Mouse (Mus musculus) heart, embryonic 16.5 days (tissue): ENCODE results near the gene Tgfb3. TPM values are rescaled to one million over a fixed set of nuclear protein-coding genes. Genes with fewer than 3 reads are reported as not detected.

ENCODE experiments used
- ATAC-seq: fragments of 200-750 bp; cut with Nextera tagmentation; replicated peaks from 2 replicates; pipeline ENCODE4 v1.8.0; 2017; ENCODE audit warnings: moderate number of reproducible peaks; ENCODE audit not compliant: insufficient read depth, low FRiP score; ENCODE audit errors: extremely low read depth
- H3K27ac ChIP-seq: fragments of 300-500 bp; sonication (generic); 2 replicates; pipeline ENCODE4 v1.5.1; 2014; ENCODE audit warnings: mild to moderate bottlenecking, low read length, control low read depth, moderate library complexity
- H3K27me3 ChIP-seq: fragments of 300-500 bp; sonication (generic); 2 replicates; pipeline ENCODE4 v1.6.1; 2014; ENCODE audit warnings: low read length, mixed read lengths; ENCODE audit not compliant: control insufficient read depth, insufficient read depth
- H3K36me3 ChIP-seq: fragments of 300-500 bp; sonication (generic); 2 replicates; pipeline ENCODE4 v1.6.1; 2014; ENCODE audit not compliant: control insufficient read depth, insufficient read depth
- H3K4me1 ChIP-seq: fragments of 300-500 bp; sonication (generic); 2 replicates; pipeline ENCODE4 v1.6.1; 2014; ENCODE audit warnings: low read length, mixed read lengths; ENCODE audit not compliant: control insufficient read depth, insufficient read depth
- H3K4me2 ChIP-seq: fragments of 300-500 bp; sonication (generic); 2 replicates; pipeline ENCODE4 v1.6.1; 2014; ENCODE audit warnings: low read depth, mild to moderate bottlenecking, control low read depth, low read length
- H3K4me3 ChIP-seq: fragments of 300-500 bp; sonication (generic); 2 replicates; pipeline ENCODE4 v1.5.1; 2014; ENCODE audit warnings: mild to moderate bottlenecking, control low read depth, low read length
- H3K9ac ChIP-seq: fragments of 300-500 bp; sonication (generic); 2 replicates; pipeline ENCODE4 v1.6.1; 2014; ENCODE audit warnings: low read length, control low read depth
- H3K9me3 ChIP-seq: fragments of 300-500 bp; sonication (generic); replicated peaks from 2 replicates; pipeline ENCODE4 v1.6.1; 2016; ENCODE audit warnings: low read length; ENCODE audit not compliant: control insufficient read depth
- WGBS: fragments of 180-500 bp; shearing (Covaris S2); extraction: QIAGEN DNeasy Blood & Tissue Kit; methylation state at CpG from one replicate; pipeline ENCODE4 v1.1.7; 2014; 5-methylcytosine and 5-hydroxymethylcytosine counted together
- polyA plus RNA-seq: library from polyadenylated mRNA; unstranded; fragments of >200 nt; fragmentation: Nextera tagmentation; extraction: Ambion mirVana; gene quantifications from 2 replicates; pipeline ENCODE4 v1.2.1, GENCODE M21; 2015

The Tgfb3 gene
- 23.9 and 26.1 TPM in 2 replicates for polyA plus RNA-seq

- Histone ChIP-seq H3K9ac (peak within 1 kb of the TSS; percentile 85), H3K4me2 (peak within 1 kb of the TSS; percentile 78), H3K9me3 (no peaks in the 10 kb centered on the region), H3K27ac (peak within 1 kb of the TSS; percentile 93), H3K27me3 (no peaks in the 10 kb centered on the region), H3K36me3 (no peaks in the 10 kb centered on the region), H3K4me3 (peak within 1 kb of the TSS; percentile 65), H3K4me1 (peaks cover 27% of the 10 kb centered on the region)
- 2% methylated on average over 25 of the region's 25 CpGs for WGBS
- peak; percentile 74 for ATAC-seq
Observed at GRCm38 (mm10) chr12:86078553-86079201, at the start of gene Tgfb3. Tgfb3 (minus strand) TSS chr12:86079041.

DNA sequence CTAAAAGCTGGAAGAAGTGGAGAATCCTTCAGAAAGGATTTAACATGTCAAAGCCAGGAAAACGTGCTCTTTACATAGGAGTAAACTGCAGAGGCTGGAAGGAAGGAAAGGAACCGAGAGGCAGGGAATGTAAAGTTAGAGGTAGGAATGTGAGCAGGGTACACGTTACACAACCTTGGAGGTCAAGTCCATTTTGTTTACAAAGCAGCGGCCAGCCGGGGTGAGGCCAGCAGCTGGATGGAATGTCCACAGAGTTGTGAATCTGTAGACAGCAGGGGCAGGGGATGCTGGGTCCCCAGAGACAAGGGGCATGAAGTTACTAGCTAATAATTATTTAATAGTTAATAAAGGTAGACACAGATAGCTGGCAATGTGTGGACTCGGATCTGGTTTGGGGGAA lies 49.3 kb upstream of the Tgfb3 start:
- Histone ChIP-seq H3K27me3 (no peaks in the 10 kb centered on the region), H3K36me3 (peaks cover 2% of the 10 kb centered on the region; the same call in 1 of the 2 replicates), H3K9ac (no peak overlapping the region), H3K4me3 (no peak overlapping the region), H3K4me2 (no peak overlapping the region), H3K27ac (no peak overlapping the region), H3K9me3 (no peaks in the 10 kb centered on the region), H3K4me1 (peaks cover 8% of the 10 kb centered on the region)
- no peak for ATAC-seq
- WGBS: 63% methylated on average over 6 of the region's 6 CpGs

DNA sequence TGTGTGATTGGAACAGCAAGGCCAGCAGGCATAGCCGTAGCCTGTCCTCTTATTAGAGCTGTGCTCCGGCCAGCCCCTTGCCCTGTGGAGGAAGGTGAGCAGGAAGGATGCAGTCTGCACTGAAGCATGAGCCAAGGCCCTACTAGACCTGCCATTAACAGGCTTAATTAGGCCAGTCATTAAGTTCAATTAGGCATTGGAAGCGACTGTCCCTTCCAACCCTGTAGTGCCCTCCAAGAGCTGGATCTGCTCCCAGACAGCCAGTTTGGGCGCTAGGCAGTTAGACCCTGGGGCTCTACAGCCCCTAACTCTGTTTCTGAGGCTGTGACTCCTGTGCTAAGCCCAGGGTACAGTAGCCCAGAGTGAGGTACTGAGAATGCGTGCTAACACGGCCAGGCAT lies 45.2 kb upstream of the Tgfb3 start:
- Histone ChIP-seq H3K27me3 (no peaks in the 10 kb centered on the region), H3K36me3 (peaks cover 9% of the 10 kb centered on the region; the same call in 1 of the 2 replicates), H3K4me3 (no peak overlapping the region), H3K9ac (no peak overlapping the region), H3K4me1 (no peaks in the 10 kb centered on the region), H3K9me3 (no peaks in the 10 kb centered on the region), H3K4me2 (no peak overlapping the region), H3K27ac (no peak overlapping the region)
- 92% methylated on average over 6 of the region's 6 CpGs for WGBS
- ATAC-seq: no peak

GRCm38 (mm10) chr12:86116295-86116835 lies 37.5 kb upstream of the Tgfb3 start:
- Histone ChIP-seq H3K27ac (no peak overlapping the region), H3K36me3 (0 out of 2 replicates have a peak, but pooled peaks cover 10% of the 10 kb centered on the region), H3K27me3 (no peaks in the 10 kb centered on the region), H3K4me1 (no peaks in the 10 kb centered on the region), H3K9ac (no peak overlapping the region), H3K9me3 (no peaks in the 10 kb centered on the region), H3K4me2 (no peak overlapping the region), H3K4me3 (no peak overlapping the region)
- no peak for ATAC-seq
- WGBS: 73% methylated on average over 15 of the region's 15 CpGs

- H3K27ac ChIP-seq: no peak overlapping the region
- H3K4me1 ChIP-seq: peaks cover 2% of the 10 kb centered on the region; the same call in 1 of the 2 replicates
- no peak overlapping the region for H3K4me2 ChIP-seq
- H3K4me3 ChIP-seq: no peak overlapping the region
- H3K27me3 ChIP-seq: no peaks in the 10 kb centered on the region
- WGBS: 93% methylated on average over 2 of the region's 2 CpGs
- H3K36me3 ChIP-seq: 0 out of 2 replicates have a peak, but pooled peaks cover 2% of the 10 kb centered on the region
- no peak for ATAC-seq
- no peaks in the 10 kb centered on the region for H3K9me3 ChIP-seq
- H3K9ac ChIP-seq: no peak overlapping the region
Observed at GRCm38 (mm10) chr12:86110637-86111036, 31.8 kb upstream of the Tgfb3 start.

- H3K27ac ChIP-seq: no peak overlapping the region
- ATAC-seq: no peak
- 74% methylated on average over 4 of the region's 4 CpGs for WGBS
Observed at GRCm38 (mm10) chr12:86109531-86109930, 30.7 kb upstream of the Tgfb3 start.

DNA sequence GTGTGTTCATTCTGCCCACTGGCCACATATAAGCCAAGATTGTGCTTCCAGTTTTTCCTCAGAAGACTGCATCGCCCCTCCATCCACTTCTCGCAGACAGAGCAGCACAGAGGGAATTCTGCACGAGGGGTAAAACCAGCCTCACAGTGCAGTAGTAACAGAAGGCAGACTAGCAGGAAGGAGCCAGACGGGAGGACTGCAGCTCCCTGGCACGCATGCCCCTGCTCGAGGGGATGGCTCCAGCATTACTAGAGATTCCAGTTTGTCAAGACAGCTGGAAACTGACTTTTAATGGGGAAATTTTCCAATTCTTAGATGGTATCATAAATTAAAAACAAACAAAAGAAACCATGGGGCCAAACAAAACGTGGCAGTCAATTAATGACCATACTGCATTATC lies 28.8 kb upstream of the Tgfb3 start:
- H3K9me3 ChIP-seq: no peaks in the 10 kb centered on the region
- 0 out of 2 replicates have a peak, but pooled peaks cover 2% of the 10 kb centered on the region for H3K36me3 ChIP-seq
- no peak overlapping the region for H3K27ac ChIP-seq
- H3K4me2 ChIP-seq: no peak overlapping the region
- ATAC-seq: no peak
- H3K4me3 ChIP-seq: no peak overlapping the region
- no peaks in the 10 kb centered on the region for H3K27me3 ChIP-seq
- H3K9ac ChIP-seq: no peak overlapping the region
- H3K4me1 ChIP-seq: peaks cover 24% of the 10 kb centered on the region
- WGBS: 74% methylated on average over 7 of the region's 7 CpGs

More at GRCm38 (mm10) chr12:86109531-86109930, 30.7 kb upstream of the Tgfb3 start:
- Histone ChIP-seq H3K4me2 (no peak overlapping the region), H3K36me3 (0 out of 2 replicates have a peak, but pooled peaks cover 2% of the 10 kb centered on the region), H3K9me3 (no peaks in the 10 kb centered on the region), H3K4me3 (no peak overlapping the region), H3K9ac (no peak overlapping the region), H3K27me3 (no peaks in the 10 kb centered on the region), H3K4me1 (peaks cover 12% of the 10 kb centered on the region)

DNA sequence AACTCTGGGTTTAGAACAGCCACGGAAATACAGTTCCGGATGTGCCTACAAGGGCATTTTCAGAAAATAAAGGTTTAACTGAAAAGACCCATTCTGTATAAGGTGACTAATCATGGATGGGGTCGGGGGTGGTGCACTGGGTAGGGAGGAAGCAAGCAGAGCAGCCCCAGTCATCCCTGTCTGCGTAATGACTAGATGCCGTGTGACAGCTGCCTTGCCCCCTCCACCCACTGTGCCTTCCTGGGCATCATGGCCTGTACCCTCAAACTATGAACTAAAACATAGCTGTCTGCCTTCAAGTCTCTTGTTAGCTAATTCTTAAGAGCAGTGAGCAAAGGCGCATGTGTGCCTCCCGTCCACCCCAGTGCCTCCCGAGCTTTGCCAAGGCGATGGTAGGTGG lies 27.2 kb upstream of the Tgfb3 start:
- Histone ChIP-seq H3K27ac (no peak overlapping the region), H3K4me2 (no peak overlapping the region), H3K9ac (no peak overlapping the region), H3K4me1 (peaks cover 35% of the 10 kb centered on the region), H3K9me3 (no peaks in the 10 kb centered on the region), H3K4me3 (no peak overlapping the region), H3K36me3 (no peaks in the 10 kb centered on the region), H3K27me3 (no peaks in the 10 kb centered on the region)
- ATAC-seq: no peak
- 86% methylated on average over 9 of the region's 9 CpGs for WGBS

DNA sequence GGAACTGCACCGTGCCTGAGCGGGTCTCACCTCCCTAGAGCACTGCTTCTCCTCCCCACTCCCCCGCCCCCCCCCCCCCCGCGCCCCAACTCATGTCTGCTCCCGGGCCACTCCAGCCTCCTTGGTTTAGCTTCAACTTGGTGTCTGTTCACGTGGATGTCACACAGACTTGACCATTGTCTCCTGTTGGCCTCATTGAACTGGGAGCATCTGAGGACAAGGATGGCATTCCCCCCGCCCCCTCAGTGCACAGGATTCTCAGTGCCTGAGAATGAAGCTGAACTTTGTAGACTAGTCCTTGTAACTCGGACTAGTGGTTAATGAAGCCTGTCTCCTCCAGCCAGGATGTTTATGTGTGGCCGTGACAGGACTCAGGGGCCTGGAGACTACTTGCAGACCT lies 26.7 kb upstream of the Tgfb3 start:
- no peak for ATAC-seq
- H3K4me1 ChIP-seq: peaks cover 41% of the 10 kb centered on the region
- no peak overlapping the region for H3K4me2 ChIP-seq
- H3K9me3 ChIP-seq: no peaks in the 10 kb centered on the region
- no peak overlapping the region for H3K4me3 ChIP-seq
- H3K27me3 ChIP-seq: no peaks in the 10 kb centered on the region
- H3K9ac ChIP-seq: no peak overlapping the region
- H3K27ac ChIP-seq: peak overlapping the region; percentile 93
- H3K36me3 ChIP-seq: no peaks in the 10 kb centered on the region
- WGBS: 70% methylated on average over 10 of the region's 10 CpGs
